Mouse (Mus musculus) limb, embryonic 14.5 days (tissue): ENCODE data around the gene Trim71. TPM values are rescaled to one million over a fixed set of nuclear protein-coding genes. Genes with fewer than 3 reads are reported as not detected.

Experiments
- ATAC-seq: fragments of 200-750 bp; cut with Nextera tagmentation; 2 replicates; pipeline ENCODE4 v1.8.0; 2017; ENCODE audit warnings: low read depth, moderate number of reproducible peaks, moderate TSS enrichment; ENCODE audit not compliant: low FRiP score
- DNase-seq: peaks from one replicate; pipeline ENCODE4 v3.0.0-alpha.2; 2015; ENCODE audit warnings: low spot score
- H3K27ac ChIP-seq: fragments of 300-500 bp; sonication (generic); replicated peaks from 2 replicates; pipeline ENCODE4 v1.5.1; 2014; ENCODE audit warnings: low read depth, mild to moderate bottlenecking, low read length, moderate library complexity, mixed read lengths
- H3K27me3 ChIP-seq: fragments of 300-500 bp; sonication (generic); 2 replicates; pipeline ENCODE4 v1.6.1; 2014; ENCODE audit warnings: low read length, mixed read lengths; ENCODE audit not compliant: control insufficient read depth, insufficient read depth
- H3K36me3 ChIP-seq: fragments of 300-500 bp; sonication (generic); 2 replicates; pipeline ENCODE4 v1.6.1; 2014; ENCODE audit warnings: mild to moderate bottlenecking, low read length, moderate library complexity, mixed read lengths; ENCODE audit not compliant: control insufficient read depth, insufficient read depth
- H3K4me1 ChIP-seq: fragments of 300-500 bp; sonication (generic); 2 replicates; pipeline ENCODE4 v1.6.1; 2014; ENCODE audit warnings: antibody characterized with exemption, low read length, mixed read lengths; ENCODE audit not compliant: control insufficient read depth, insufficient read depth
- H3K4me2 ChIP-seq: fragments of 300-500 bp; sonication (generic); replicated peaks from 2 replicates; pipeline ENCODE4 v1.6.1; 2014; ENCODE audit warnings: low read depth, mild to moderate bottlenecking, low read length, moderate library complexity; ENCODE audit not compliant: severe bottlenecking
- H3K4me3 ChIP-seq: fragments of 300-500 bp; sonication (generic); replicated peaks from 2 replicates; pipeline ENCODE4 v1.5.1; 2014; ENCODE audit warnings: low read length
- H3K9ac ChIP-seq: fragments of 300-500 bp; sonication (generic); 2 replicates; pipeline ENCODE4 v1.6.1; 2014; ENCODE audit warnings: mild to moderate bottlenecking, low read depth, low read length, moderate library complexity; ENCODE audit not compliant: severe bottlenecking
- H3K9me3 ChIP-seq: fragments of 300-500 bp; sonication (generic); 2 replicates; pipeline ENCODE4 v1.6.1; 2016; ENCODE audit warnings: low read length; ENCODE audit not compliant: control insufficient read depth
- POLR2A ChIP-seq: fragments of 200-500 bp; IDR thresholded peaks from 2 replicates; pipeline ENCODE4 v1.8.0; 2012; ENCODE audit warnings: inconsistent platforms, mild to moderate bottlenecking, moderate library complexity, borderline replicate concordance; ENCODE audit not compliant: insufficient read depth, insufficient read length; ENCODE audit errors: extremely low read depth
- WGBS: fragments of 180-500 bp; shearing (Covaris S2); extraction: QIAGEN DNeasy Blood & Tissue Kit; methylation state at CpG from one replicate; pipeline ENCODE4 v1.1.7; 2014; 5-methylcytosine and 5-hydroxymethylcytosine counted together
- polyA plus RNA-seq, 2 experiments: library from polyadenylated mRNA; depleted of rRNA in 1 of 2; stranded (reverse) in 1 of 2; unstranded in 1 of 2; fragments of >200 nt; fragmentation: Nextera tagmentation in 1 of 2; extraction: Ambion mirVana in 1 of 2; gene quantifications; 2 replicates each; pipeline versions ENCODE4 v1.2.1 to v1.2.3; 2012 to 2014

The Trim71 gene
- polyA plus RNA-seq, 2 experiments: 0.26 to 0.33 TPM

- no peak overlapping the region for H3K4me3 ChIP-seq
- DNase-seq: no peak
- WGBS: 62% methylated on average over 9 of the region's 9 CpGs
- no peak for TF ChIP-seq POLR2A
- H3K4me1 ChIP-seq: no peaks in the 10 kb centered on the region
- H3K27me3 ChIP-seq: no peaks in the 10 kb centered on the region
- H3K9me3 ChIP-seq: peaks cover under 1% of the 10 kb centered on the region; the same call in 1 of the 2 replicates
- H3K27ac ChIP-seq: no peak overlapping the region
- H3K36me3 ChIP-seq: peaks cover under 1% of the 10 kb centered on the region; the same call in 1 of the 2 replicates
- no peak overlapping the region for H3K9ac ChIP-seq
- H3K4me2 ChIP-seq: no peak overlapping the region
- no peak for ATAC-seq
Measured at GRCm38 (mm10) chr9:114518812-114519477, 45.2 kb downstream of the Trim71 start.

- Histone ChIP-seq H3K27me3 (no peaks in the 10 kb centered on the region), H3K9ac (no peak overlapping the region), H3K4me3 (no peak overlapping the region), H3K36me3 (peaks cover 10% of the 10 kb centered on the region), H3K9me3 (peaks cover 10% of the 10 kb centered on the region), H3K4me2 (no peak overlapping the region), H3K27ac (no peak overlapping the region), H3K4me1 (no peaks in the 10 kb centered on the region)
- no peak for DNase-seq
- WGBS: 79% methylated on average over 13 of the region's 13 CpGs
- TF ChIP-seq POLR2A: no peak
- ATAC-seq: no peak
Measured at GRCm38 (mm10) chr9:114517924-114518497, 46.2 kb downstream of the Trim71 start.

GRCm38 (mm10) chr9:114515364-114515763 lies 48.8 kb downstream of the Trim71 start, which contains the start of gene C130032M10Rik:
TSS of gene C130032M10Rik (plus strand) at chr9:114515697.
- Histone ChIP-seq H3K4me1 (no peaks in the 10 kb centered on the region), H3K9ac (no peak within 1 kb of the TSS), H3K27ac (peak within 1 kb of the TSS; percentile 41; the same call in 1 of the 2 replicates), H3K36me3 (peaks cover 16% of the 10 kb centered on the region), H3K9me3 (peaks cover 15% of the 10 kb centered on the region), H3K4me2 (no peak within 1 kb of the TSS), H3K27me3 (no peaks in the 10 kb centered on the region), H3K4me3 (no peak within 1 kb of the TSS)
- WGBS: 72% methylated on average over 11 of the region's 11 CpGs
- TF ChIP-seq POLR2A: no peak
- DNase-seq (no peak), ATAC-seq (peak; percentile 23; the same call in 1 of the 2 replicates)

GRCm38 (mm10) chr9:114512831-114513230 lies 51.3 kb downstream of the Trim71 start:
- DNase-seq: no peak
- no peak overlapping the region for H3K4me3 ChIP-seq
- H3K27me3 ChIP-seq: no peaks in the 10 kb centered on the region
- H3K4me2 ChIP-seq: no peak overlapping the region
- H3K27ac ChIP-seq: no peak overlapping the region
- whole genome bisulfite sequencing: 97% methylated on average over 21 of the region's 21 CpGs
- no peak for ATAC-seq
- no peak overlapping the region for H3K9ac ChIP-seq
- no peak for TF ChIP-seq POLR2A
- peaks cover 15% of the 10 kb centered on the region for H3K9me3 ChIP-seq
- no peaks in the 10 kb centered on the region for H3K4me1 ChIP-seq
- H3K36me3 ChIP-seq: peaks cover 16% of the 10 kb centered on the region

GRCm38 (mm10) chr9:114509785-114510184 lies 54.4 kb downstream of the Trim71 start:
- H3K9me3 ChIP-seq: peaks cover 15% of the 10 kb centered on the region
- no peak overlapping the region for H3K4me3 ChIP-seq
- H3K4me1 ChIP-seq: no peaks in the 10 kb centered on the region
- 95% methylated on average over 9 of the region's 9 CpGs for WGBS
- DNase-seq (no peak), ATAC-seq (no peak)
- H3K4me2 ChIP-seq: no peak overlapping the region
- no peak overlapping the region for H3K9ac ChIP-seq
- no peak overlapping the region for H3K27ac ChIP-seq
- H3K36me3 ChIP-seq: peaks cover 16% of the 10 kb centered on the region
- H3K27me3 ChIP-seq: no peaks in the 10 kb centered on the region
- no peak for TF ChIP-seq POLR2A
